Mouse (Mus musculus): ENCODE results near the gene Plpp7. TPM values are rescaled to one million over a fixed set of nuclear protein-coding genes. Genes with fewer than 3 reads are reported as not detected.

Gene Plpp7
- 13.3 and 13.6 TPM in 2 replicates for polyA plus RNA-seq (2014; fragmentation: Nextera tagmentation; extraction: Ambion mirVana)

- WGBS: 41% methylated on average over 22 of the region's 22 CpGs
- ATAC-seq (ENCODE audit: insufficient number of reproducible peaks, insufficient read depth, low FRiP score, low read depth): peak; percentile 75
- Histone ChIP-seq H3K27ac (replicated peaks in 1 of 2; ENCODE audit: control insufficient read depth in 1 of 2, insufficient read depth in 1 of 2, low read depth in 2 of 2, low read length in 2 of 2) (peak within 1 kb of the TSS; percentile 60 to 62), H3K4me2 (ENCODE audit: low read length) (peak within 1 kb of the TSS; percentile 72), H3K9me3 (ENCODE audit: control insufficient read depth, low read length) (no peaks in the 10 kb centered on the region), H3K36me3 (ENCODE audit: control insufficient read depth, insufficient read depth, low read length) (no peaks in the 10 kb centered on the region; the same call in 1 of the 2 replicates), H3K27me3 (ENCODE audit: control insufficient read depth, insufficient read depth, low read length) (no peaks in the 10 kb centered on the region), H3K9ac (ENCODE audit: low read length) (peak within 1 kb of the TSS; percentile 77), H3K4me3 (ENCODE audit: control insufficient read depth in 1 of 2, insufficient read depth in 1 of 2, low read depth in 1 of 2, low read length in 2 of 2) (peak within 1 kb of the TSS; percentile 45 to 52), H3K4me1 (ENCODE audit: control insufficient read depth in 2 of 2, insufficient read depth in 2 of 2, low read length in 2 of 2) (peaks cover 7 to 17% of the 10 kb centered on the region in 2 experiments)
Observed at GRCm38 (mm10) chr2:32095351-32096121, at the start of gene Plpp7. Gene Plpp7, plus strand, starts transcription at chr2:32095528.

- Histone ChIP-seq H3K9me3 (ENCODE audit: control insufficient read depth, low read length) (no peaks in the 10 kb centered on the region), H3K36me3 (ENCODE audit: control insufficient read depth, insufficient read depth, low read length) (peaks cover 82% of the 10 kb centered on the region), H3K9ac (ENCODE audit: low read length) (peak overlapping the region; percentile 52), H3K27ac (replicated peaks in 1 of 2; ENCODE audit: control insufficient read depth in 1 of 2, insufficient read depth in 1 of 2, low read depth in 2 of 2, low read length in 2 of 2) (peak overlapping the region; percentile 82 to 86), H3K4me2 (ENCODE audit: low read length) (0 out of 2 replicates have a peak overlapping the region, but pooled peaks have one; percentile 19), H3K4me3 (ENCODE audit: control insufficient read depth in 1 of 2, insufficient read depth in 1 of 2, low read depth in 1 of 2, low read length in 2 of 2) (no peak overlapping the region), H3K4me1 (ENCODE audit: control insufficient read depth in 2 of 2, insufficient read depth in 2 of 2, low read length in 2 of 2) (peaks cover 25 to 45% of the 10 kb centered on the region in 2 experiments), H3K27me3 (ENCODE audit: control insufficient read depth, insufficient read depth, low read length) (no peaks in the 10 kb centered on the region)
- peak; percentile 34; the same call in 1 of the 2 replicates for ATAC-seq (ENCODE audit: insufficient number of reproducible peaks, insufficient read depth, low FRiP score, low read depth)
- 44% methylated on average over 10 of the region's 10 CpGs for WGBS
Observed at GRCm38 (mm10) chr2:32046009-32046408, 49.3 kb upstream of the Plpp7 start.

DNA sequence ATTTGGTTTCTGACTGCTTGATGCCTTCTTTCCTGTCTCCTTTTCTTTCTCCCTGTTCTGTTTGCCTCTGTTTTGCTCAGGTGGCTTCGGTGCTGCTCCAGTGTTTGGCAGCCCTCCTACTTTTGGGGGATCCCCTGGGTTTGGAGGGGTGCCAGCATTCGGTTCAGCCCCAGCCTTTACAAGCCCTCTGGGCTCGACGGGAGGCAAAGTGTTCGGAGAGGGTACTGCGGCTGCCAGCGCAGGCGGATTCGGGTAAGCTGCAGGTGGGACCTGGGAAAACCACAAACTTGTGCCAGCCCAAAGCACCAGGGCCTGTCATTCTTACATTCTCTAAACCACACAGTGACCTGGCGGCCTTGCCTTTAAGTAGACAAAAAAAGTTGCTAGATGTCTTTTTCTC, 48.0 kb upstream of the Plpp7 start:
- peaks cover 25 to 52% of the 10 kb centered on the region in 2 experiments for H3K4me1 ChIP-seq (ENCODE audit: control insufficient read depth in 2 of 2, insufficient read depth in 2 of 2, low read length in 2 of 2)
- H3K9ac ChIP-seq (ENCODE audit: low read length): peak overlapping the region; percentile 30
- peak overlapping the region; percentile 53 to 73; a peak in 3 of 4 replicates for H3K27ac ChIP-seq (replicated peaks in 1 of 2; ENCODE audit: control insufficient read depth in 1 of 2, insufficient read depth in 1 of 2, low read depth in 2 of 2, low read length in 2 of 2)
- no peaks in the 10 kb centered on the region for H3K27me3 ChIP-seq (ENCODE audit: control insufficient read depth, insufficient read depth, low read length)
- no peak overlapping the region for H3K4me2 ChIP-seq (ENCODE audit: low read length)
- H3K4me3 ChIP-seq (ENCODE audit: control insufficient read depth in 1 of 2, insufficient read depth in 1 of 2, low read depth in 1 of 2, low read length in 2 of 2): no peak overlapping the region
- H3K36me3 ChIP-seq (ENCODE audit: control insufficient read depth, insufficient read depth, low read length): peaks cover 82% of the 10 kb centered on the region
- 78% methylated on average over 10 of the region's 10 CpGs for WGBS
- no peak for ATAC-seq (ENCODE audit: insufficient number of reproducible peaks, insufficient read depth, low FRiP score, low read depth)
- no peaks in the 10 kb centered on the region for H3K9me3 ChIP-seq (ENCODE audit: control insufficient read depth, low read length)

DNA sequence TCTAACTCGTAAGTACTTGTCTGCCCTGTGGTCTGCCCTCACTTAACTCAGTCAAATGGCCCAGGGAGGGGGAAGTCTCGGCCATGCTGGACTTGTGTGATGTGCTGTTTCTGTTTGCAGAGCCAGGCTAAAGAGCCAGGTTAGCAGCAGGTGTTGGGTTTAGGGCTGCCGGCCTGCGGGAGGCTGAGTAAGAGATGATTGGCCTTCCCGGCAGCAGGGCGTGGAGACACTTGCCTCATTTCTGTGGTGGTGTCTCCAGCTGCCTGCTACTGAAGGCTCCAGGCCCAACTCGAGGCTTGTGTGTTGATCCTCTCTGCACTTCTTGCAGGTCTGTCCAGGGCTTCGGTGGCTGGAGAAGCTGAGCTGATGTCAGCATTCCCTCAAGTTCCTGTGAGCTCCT, 43.5 kb upstream of the Plpp7 start:
- H3K27ac ChIP-seq (replicated peaks in 1 of 2; ENCODE audit: control insufficient read depth in 1 of 2, insufficient read depth in 1 of 2, low read depth in 2 of 2, low read length in 2 of 2): no peak overlapping the region; a peak in 1 of 4 replicates
- ATAC-seq (ENCODE audit: insufficient number of reproducible peaks, insufficient read depth, low FRiP score, low read depth): no peak
- H3K4me3 ChIP-seq (ENCODE audit: control insufficient read depth in 1 of 2, insufficient read depth in 1 of 2, low read depth in 1 of 2, low read length in 2 of 2): no peak overlapping the region
- H3K4me1 ChIP-seq (ENCODE audit: control insufficient read depth in 2 of 2, insufficient read depth in 2 of 2, low read length in 2 of 2): peaks cover 26 to 49% of the 10 kb centered on the region in 2 experiments
- H3K9ac ChIP-seq (ENCODE audit: low read length): 0 out of 2 replicates have a peak overlapping the region, but pooled peaks have one; percentile 8
- WGBS: 60% methylated on average over 8 of the region's 8 CpGs
- H3K27me3 ChIP-seq (ENCODE audit: control insufficient read depth, insufficient read depth, low read length): no peaks in the 10 kb centered on the region
- H3K36me3 ChIP-seq (ENCODE audit: control insufficient read depth, insufficient read depth, low read length): peaks cover 60% of the 10 kb centered on the region
- H3K4me2 ChIP-seq (ENCODE audit: low read length): no peak overlapping the region
- H3K9me3 ChIP-seq (ENCODE audit: control insufficient read depth, low read length): no peaks in the 10 kb centered on the region

GRCm38 (mm10) chr2:32052418-32052817, 42.9 kb upstream of the Plpp7 start:
- peaks cover 26 to 49% of the 10 kb centered on the region in 2 experiments for H3K4me1 ChIP-seq (ENCODE audit: control insufficient read depth in 2 of 2, insufficient read depth in 2 of 2, low read length in 2 of 2)
- no peaks in the 10 kb centered on the region for H3K27me3 ChIP-seq (ENCODE audit: control insufficient read depth, insufficient read depth, low read length)
- H3K9ac ChIP-seq (ENCODE audit: low read length): no peak overlapping the region
- no peak overlapping the region; a peak in 1 of 4 replicates for H3K27ac ChIP-seq (replicated peaks in 1 of 2; ENCODE audit: control insufficient read depth in 1 of 2, insufficient read depth in 1 of 2, low read depth in 2 of 2, low read length in 2 of 2)
- no peak overlapping the region for H3K4me3 ChIP-seq (ENCODE audit: control insufficient read depth in 1 of 2, insufficient read depth in 1 of 2, low read depth in 1 of 2, low read length in 2 of 2)
- no peaks in the 10 kb centered on the region for H3K9me3 ChIP-seq (ENCODE audit: control insufficient read depth, low read length)
- no peak overlapping the region for H3K4me2 ChIP-seq (ENCODE audit: low read length)
- 68% methylated on average over 7 of the region's 7 CpGs for WGBS
- H3K36me3 ChIP-seq (ENCODE audit: control insufficient read depth, insufficient read depth, low read length): peaks cover 56% of the 10 kb centered on the region
- ATAC-seq (ENCODE audit: insufficient number of reproducible peaks, insufficient read depth, low FRiP score, low read depth): no peak

- H3K4me3 ChIP-seq (ENCODE audit: control insufficient read depth in 1 of 2, insufficient read depth in 1 of 2, low read depth in 1 of 2, low read length in 2 of 2): no peak overlapping the region
- ATAC-seq (ENCODE audit: insufficient number of reproducible peaks, insufficient read depth, low FRiP score, low read depth): 0 out of 2 replicates have a peak, but pooled peaks have one; percentile 46
- peak overlapping the region; percentile 84 to 90 for H3K27ac ChIP-seq (replicated peaks in 1 of 2; ENCODE audit: control insufficient read depth in 1 of 2, insufficient read depth in 1 of 2, low read depth in 2 of 2, low read length in 2 of 2)
- 32% methylated on average over 7 of the region's 7 CpGs for WGBS
- peaks cover 26% of the 10 kb centered on the region for H3K36me3 ChIP-seq (ENCODE audit: control insufficient read depth, insufficient read depth, low read length)
- H3K9ac ChIP-seq (ENCODE audit: low read length): peak overlapping the region; percentile 59; the same call in 1 of the 2 replicates
- H3K4me1 ChIP-seq (ENCODE audit: control insufficient read depth in 2 of 2, insufficient read depth in 2 of 2, low read length in 2 of 2): peaks cover 43 to 61% of the 10 kb centered on the region in 2 experiments
- H3K27me3 ChIP-seq (ENCODE audit: control insufficient read depth, insufficient read depth, low read length): no peaks in the 10 kb centered on the region
- H3K4me2 ChIP-seq (ENCODE audit: low read length): no peak overlapping the region
- H3K9me3 ChIP-seq (ENCODE audit: control insufficient read depth, low read length): no peaks in the 10 kb centered on the region
Observed at GRCm38 (mm10) chr2:32055357-32055965, 39.9 kb upstream of the Plpp7 start.

DNA sequence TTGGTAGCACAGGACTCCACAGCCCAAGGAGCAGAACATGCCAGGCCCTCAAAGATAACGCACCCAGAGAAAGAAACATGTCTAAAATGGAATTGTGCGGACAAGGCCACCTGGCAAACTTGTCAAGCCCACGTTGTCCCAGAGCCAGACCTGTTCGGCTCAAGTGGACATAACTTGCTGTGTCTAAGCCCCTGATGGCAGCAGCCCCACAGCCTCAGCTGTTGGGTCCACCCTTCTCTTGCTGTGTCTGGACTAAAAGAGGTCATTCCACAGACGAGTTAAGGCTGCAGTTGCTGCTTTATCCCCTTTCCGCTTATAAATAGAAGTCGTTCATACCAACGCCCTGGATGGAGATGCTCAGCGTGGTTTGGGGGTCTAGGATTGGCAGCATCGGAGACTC, 38.8 kb upstream of the Plpp7 start:
- WGBS: 36% methylated on average over 10 of the region's 10 CpGs
- no peak overlapping the region for H3K4me3 ChIP-seq (ENCODE audit: control insufficient read depth in 1 of 2, insufficient read depth in 1 of 2, low read depth in 1 of 2, low read length in 2 of 2)
- H3K9ac ChIP-seq (ENCODE audit: low read length): no peak overlapping the region
- peak overlapping the region; percentile 90 to 92 for H3K27ac ChIP-seq (replicated peaks in 1 of 2; ENCODE audit: control insufficient read depth in 1 of 2, insufficient read depth in 1 of 2, low read depth in 2 of 2, low read length in 2 of 2)
- no peak overlapping the region for H3K4me2 ChIP-seq (ENCODE audit: low read length)
- H3K4me1 ChIP-seq (ENCODE audit: control insufficient read depth in 2 of 2, insufficient read depth in 2 of 2, low read length in 2 of 2): peaks cover 43 to 70% of the 10 kb centered on the region in 2 experiments
- H3K36me3 ChIP-seq (ENCODE audit: control insufficient read depth, insufficient read depth, low read length): peaks cover 16% of the 10 kb centered on the region
- H3K9me3 ChIP-seq (ENCODE audit: control insufficient read depth, low read length): no peaks in the 10 kb centered on the region
- no peak for ATAC-seq (ENCODE audit: insufficient number of reproducible peaks, insufficient read depth, low FRiP score, low read depth)
- no peaks in the 10 kb centered on the region for H3K27me3 ChIP-seq (ENCODE audit: control insufficient read depth, insufficient read depth, low read length)
